In genomic region chr10:8682900-8683299, GRCm38 (mm10) we compare ENCODE assay signal across 7 mouse cellular contexts.
DNase-seq lines count a peak whose midpoint lies in the region; ATAC-seq and TF ChIP-seq lines count a peak whose summit lies in the region.

No protein-coding gene starts in this region.

- peak; percentile 65 for DNase-seq in neural tube, embryonic 10.5 days (ENCODE audit: extremely low spot score, low spot score)
- peak; percentile 26 for DNase-seq in WW6 (ENCODE audit: low read depth, low spot score)
- peak; percentile 73 to 82 for DNase-seq in cerebellum, postnatal 14 days
- peak; percentile 33 for DNase-seq in heart, postnatal 0 days (ENCODE audit: low spot score)
- peak; percentile 19 to 38 for DNase-seq in left cerebral cortex, postnatal 36 days (ENCODE audit: low spot score in 2 of 2)
- peak; percentile 8 for DNase-seq in retina, adult 2 months (ENCODE audit: low read depth, low spot score)

- no peaks in the 10 kb centered on the region for H3K4me1 ChIP-seq in neural tube, embryonic 15.5 days
- H3K4me1 ChIP-seq in heart, postnatal 0 days (ENCODE audit: control insufficient read depth, insufficient read depth) = no peaks in the 10 kb centered on the region

- H3K27me3 ChIP-seq in neural tube, embryonic 15.5 days (replicated peaks) = no peaks in the 10 kb centered on the region
- H3K27me3 ChIP-seq in heart, postnatal 0 days (ENCODE audit: control insufficient read depth, insufficient read depth, low read length) = no peaks in the 10 kb centered on the region

- no peak for ATAC-seq in neural tube, embryonic 15.5 days (ENCODE audit: low FRiP score)
- no peak for ATAC-seq in heart, postnatal 0 days (ENCODE audit: insufficient read depth, low read depth)

- no peak overlapping the region for H3K4me2 ChIP-seq in neural tube, embryonic 15.5 days
- no peak overlapping the region for H3K4me2 ChIP-seq in heart, postnatal 0 days (ENCODE audit: low read depth, low read length)

- TF ChIP-seq CTCF in heart, postnatal 0 days (IDR thresholded peaks at IDR 0.05; ENCODE audit: low read depth) = peak; percentile 85

- no peaks in the 10 kb centered on the region for H3K36me3 ChIP-seq in neural tube, embryonic 15.5 days
- H3K36me3 ChIP-seq in heart, postnatal 0 days (replicated peaks; ENCODE audit: control insufficient read depth, insufficient read depth, low read length) = no peaks in the 10 kb centered on the region

- H3K9me3 ChIP-seq in neural tube, embryonic 15.5 days (replicated peaks) = no peaks in the 10 kb centered on the region
- peaks cover 5% of the 10 kb centered on the region; the same call in 1 of the 2 replicates for H3K9me3 ChIP-seq in heart, postnatal 0 days (replicated peaks; ENCODE audit: control insufficient read depth, low read length)

- no peak for TF ChIP-seq EP300 in heart, postnatal 0 days (IDR thresholded peaks at IDR 0.05; ENCODE audit: low read depth)

- H3K27ac ChIP-seq in neural tube, embryonic 15.5 days (replicated peaks) = no peak overlapping the region
- H3K27ac ChIP-seq in heart, postnatal 0 days (ENCODE audit: low read depth) = no peak overlapping the region

- intact Hi-C loops in left cerebral cortex, postnatal 36 days (cut with DNase I) = loop anchor here (5.0 kb wide), 2 partner anchors 34 to 361 kb away; no protein-coding TSS in a partner anchor

- no peak overlapping the region for H3K9ac ChIP-seq in neural tube, embryonic 15.5 days (replicated peaks)
- H3K9ac ChIP-seq in heart, postnatal 0 days (replicated peaks; ENCODE audit: low read depth, low read length) = no peak overlapping the region

- WGBS in neural tube, embryonic 15.5 days = 23% methylated on average over 4 of the region's 4 CpGs
- 16% methylated on average over 4 of the region's 4 CpGs for WGBS in heart, postnatal 0 days

- no peak overlapping the region for H3K4me3 ChIP-seq in neural tube, embryonic 15.5 days (replicated peaks)
- H3K4me3 ChIP-seq in heart, postnatal 0 days (ENCODE audit: low read depth, low read length) = no peak overlapping the region

Comparison
In these comparisons a context has a peak if more than half of its experiments do, and no peak if none do; other contexts are left out.
1. DNase-seq: peak in every context shown above with its lines; median percentile 78 in cerebellum, postnatal 14 days; 65 in neural tube, embryonic 10.5 days; 33 in heart, postnatal 0 days; 28 in left cerebral cortex, postnatal 36 days; 26 in WW6; 8 in retina, adult 2 months.